9 mouse cellular contexts compared by ENCODE assay signal in genomic region chr6:119089173-119089572, GRCm38 (mm10).
DNase-seq lines count a peak whose midpoint lies in the region; ATAC-seq lines count a peak whose summit lies in the region.
"Had no signal": no experiment of that assay in that cellular context is flagged by ENCODE, and none has a peak within 500 bp of the region (broad histone marks: within the 10 kb centered on the region; RNA-seq: fewer than 3 reads in every experiment).

No protein-coding gene starts in this region.

- H3K9me3 ChIP-seq in kidney, embryonic 16.5 days (ENCODE audit: low read length), result no peaks in the 10 kb centered on the region
- H3K9me3 ChIP-seq in heart, embryonic 10.5 days, result no peaks in the 10 kb centered on the region
- H3K9me3 ChIP-seq in hindbrain, embryonic 13.5 days, result no peaks in the 10 kb centered on the region
- H3K9me3 ChIP-seq: midbrain, embryonic 12.5 days had no signal

- no peak overlapping the region for H3K4me3 ChIP-seq in kidney, embryonic 16.5 days (ENCODE audit: low read length)
- no peak overlapping the region for H3K4me3 ChIP-seq in heart, embryonic 10.5 days
- H3K4me3 ChIP-seq in hindbrain, embryonic 13.5 days, result no peak overlapping the region
- H3K4me3 ChIP-seq: midbrain, embryonic 12.5 days had no signal

- H3K27ac ChIP-seq in kidney, embryonic 16.5 days (ENCODE audit: low read length), result no peak overlapping the region
- H3K27ac ChIP-seq in heart, embryonic 10.5 days, result peak overlapping the region; percentile 56
- no peak overlapping the region for H3K27ac ChIP-seq in hindbrain, embryonic 13.5 days
- H3K27ac ChIP-seq: midbrain, embryonic 12.5 days had no signal

- H3K36me3 ChIP-seq in kidney, embryonic 16.5 days (ENCODE audit: insufficient read depth, low read length), result no peaks in the 10 kb centered on the region
- H3K36me3 ChIP-seq in heart, embryonic 10.5 days, result 0 out of 2 replicates have a peak, but pooled peaks cover under 1% of the 10 kb centered on the region
- H3K36me3 ChIP-seq in hindbrain, embryonic 13.5 days, result no peaks in the 10 kb centered on the region
- H3K36me3 ChIP-seq: midbrain, embryonic 12.5 days had no signal

- no peak overlapping the region for H3K9ac ChIP-seq in kidney, embryonic 16.5 days (replicated peaks; ENCODE audit: low read length)
- H3K9ac ChIP-seq in hindbrain, embryonic 13.5 days, result no peak overlapping the region
- H3K9ac ChIP-seq: midbrain, embryonic 12.5 days had no signal

- ATAC-seq in kidney, embryonic 16.5 days (ENCODE audit: low FRiP score, low TSS enrichment), result no peak
- ATAC-seq in megakaryocyte, adult 5-6 weeks (ENCODE audit: poor library complexity, severe bottlenecking), result no peak
- ATAC-seq in hindbrain, embryonic 13.5 days (ENCODE audit: low FRiP score), result no peak

- no peaks in the 10 kb centered on the region for H3K27me3 ChIP-seq in kidney, embryonic 16.5 days (ENCODE audit: insufficient read depth, low read length)
- H3K27me3 ChIP-seq in heart, embryonic 10.5 days (ENCODE audit: insufficient read depth, poor library complexity, severe bottlenecking), result no peaks in the 10 kb centered on the region
- H3K27me3 ChIP-seq in hindbrain, embryonic 13.5 days, result no peaks in the 10 kb centered on the region
- H3K27me3 ChIP-seq: midbrain, embryonic 12.5 days had no signal

- H3K4me1 ChIP-seq in kidney, embryonic 16.5 days (ENCODE audit: insufficient read depth, low read length), result peaks cover 10% of the 10 kb centered on the region; the same call in 1 of the 2 replicates
- peaks cover 61% of the 10 kb centered on the region for H3K4me1 ChIP-seq in heart, embryonic 10.5 days
- peaks cover 15% of the 10 kb centered on the region for H3K4me1 ChIP-seq in hindbrain, embryonic 13.5 days (replicated peaks)

- H3K4me2 ChIP-seq in kidney, embryonic 16.5 days (replicated peaks; ENCODE audit: low read depth, low read length), result no peak overlapping the region
- H3K4me2 ChIP-seq in hindbrain, embryonic 13.5 days, result no peak overlapping the region
- H3K4me2 ChIP-seq: midbrain, embryonic 12.5 days had no signal

- WGBS in kidney, embryonic 16.5 days, result 59% methylated on average over 8 of the region's 8 CpGs
- WGBS in heart, embryonic 10.5 days, result 66% methylated on average over 8 of the region's 8 CpGs
- WGBS in hindbrain, embryonic 13.5 days, result 85% methylated on average over 8 of the region's 8 CpGs

- DNase-seq in kidney, postnatal 14 days, result peak; percentile 37
- peak; percentile 61 to 64 for DNase-seq in adrenal gland, adult 18-20 months (ENCODE audit: low spot score in 2 of 2)
- no peak for DNase-seq in heart, embryonic 10.5 days (ENCODE audit: low spot score)
- DNase-seq in lung, postnatal 25 days (ENCODE audit: low spot score), result peak; percentile 49
- no peak for DNase-seq in embryo, embryonic 10 days (ENCODE audit: low spot score)

Comparison
In these comparisons a context has a peak if more than half of its experiments do, and no peak if none do; other contexts are left out.
1. DNase-seq: peak in kidney, postnatal 14 days (single experiment), adrenal gland, adult 18-20 months (2 of 2) and lung, postnatal 25 days (single experiment); none in heart, embryonic 10.5 days (single experiment) and embryo, embryonic 10 days (single experiment).